Mouse (Mus musculus) E14TG2a.4 (cell line): ENCODE results near the gene Npl.
"Not testable (repeated sequence)": the region's sequence is repeated elsewhere in the genome, so short reads cannot be mapped to it uniquely, and the experiment has no call there.

Experiments used
- H3K27me3 ChIP-seq: 2 replicates; pipeline ENCODE4 v1.6.1; 2014; ENCODE audit warnings: low read length, control low read depth; ENCODE audit not compliant: insufficient read depth
- H3K36me3 ChIP-seq: 2 replicates; pipeline ENCODE4 v1.6.1; 2014; ENCODE audit warnings: low read length, control low read depth; ENCODE audit not compliant: insufficient read depth
- H3K4me1 ChIP-seq: replicated peaks from 2 replicates; pipeline ENCODE4 v1.6.1; 2014; ENCODE audit warnings: low read depth, low read length, control low read depth
- H3K4me3 ChIP-seq: replicated peaks from 2 replicates; pipeline ENCODE4 v1.5.1; 2014; ENCODE audit warnings: mild to moderate bottlenecking, low read length
- H3K9me3 ChIP-seq: 2 replicates; pipeline ENCODE4 v1.6.1; 2014; ENCODE audit warnings: low read length, control low read depth
- CTCF ChIP-seq: conservative IDR thresholded peaks from 2 replicates; pipeline ENCODE4 v1.5.1; 2014; ENCODE audit warnings: low read length
- NANOG ChIP-seq: IDR thresholded peaks from 2 replicates; pipeline ENCODE4 v1.6.1; 2014; ENCODE audit warnings: borderline replicate concordance, low read length, mixed read lengths
- POU5F1 ChIP-seq: IDR thresholded peaks from 2 replicates; pipeline ENCODE4 v1.6.1; 2014; ENCODE audit warnings: low read length, borderline replicate concordance

Gene Npl

GRCm38 (mm10) chr1:153535611-153536010, 14.2 kb downstream of the Npl start:
- H3K9me3 ChIP-seq: no peaks in the 10 kb centered on the region
- H3K36me3 ChIP-seq: no peaks in the 10 kb centered on the region
- TF ChIP-seq NANOG: no peak
- TF ChIP-seq POU5F1: no peak
- no peak for TF ChIP-seq CTCF
- no peaks in the 10 kb centered on the region for H3K27me3 ChIP-seq
- H3K4me3 ChIP-seq: 0 out of 2 replicates have a peak overlapping the region, but pooled peaks have one; percentile 1
- H3K4me1 ChIP-seq: peaks cover 63% of the 10 kb centered on the region

GRCm38 (mm10) chr1:153532896-153533295, 16.9 kb downstream of the Npl start:
- not testable (repeated sequence) for H3K9me3 ChIP-seq, H3K27me3 ChIP-seq, H3K4me3 ChIP-seq, H3K36me3 ChIP-seq
- H3K4me1 ChIP-seq: peaks cover 73% of the 10 kb centered on the region

- H3K4me3 ChIP-seq: peak overlapping the region; percentile 59
- no peaks in the 10 kb centered on the region for H3K27me3 ChIP-seq
- no peaks in the 10 kb centered on the region for H3K36me3 ChIP-seq
- TF ChIP-seq NANOG: no peak
- no peak for TF ChIP-seq CTCF
- no peak for TF ChIP-seq POU5F1
- H3K4me1 ChIP-seq: peaks cover 73% of the 10 kb centered on the region
- no peaks in the 10 kb centered on the region for H3K9me3 ChIP-seq
Observed at GRCm38 (mm10) chr1:153532234-153532841, 17.5 kb downstream of the Npl start.

- H3K4me3 ChIP-seq: peak overlapping the region; percentile 59
- no peaks in the 10 kb centered on the region for H3K36me3 ChIP-seq
- H3K4me1 ChIP-seq: peaks cover 70% of the 10 kb centered on the region
- H3K27me3 ChIP-seq: no peaks in the 10 kb centered on the region
- no peaks in the 10 kb centered on the region for H3K9me3 ChIP-seq
- TF ChIP-seq NANOG: no peak
- no peak for TF ChIP-seq CTCF
Observed at GRCm38 (mm10) chr1:153531677-153532233, 18.1 kb downstream of the Npl start.

- H3K9me3 ChIP-seq: no peaks in the 10 kb centered on the region
- H3K27me3 ChIP-seq: no peaks in the 10 kb centered on the region
- no peaks in the 10 kb centered on the region for H3K36me3 ChIP-seq
- TF ChIP-seq POU5F1: no peak
- no peak for TF ChIP-seq NANOG
- no peak for TF ChIP-seq CTCF
- H3K4me1 ChIP-seq: peaks cover 15% of the 10 kb centered on the region
- no peak overlapping the region for H3K4me3 ChIP-seq
Observed at GRCm38 (mm10) chr1:153522116-153522515, 27.7 kb downstream of the Npl start.

GRCm38 (mm10) chr1:153515368-153515767, 34.5 kb downstream of the Npl start:
- H3K9me3 ChIP-seq: no peaks in the 10 kb centered on the region
- H3K4me1 ChIP-seq: peaks cover 6% of the 10 kb centered on the region
- TF ChIP-seq POU5F1 (no peak), NANOG (no peak), CTCF (no peak)
- H3K4me3 ChIP-seq: no peak overlapping the region
- H3K36me3 ChIP-seq: no peaks in the 10 kb centered on the region
- no peaks in the 10 kb centered on the region for H3K27me3 ChIP-seq

GRCm38 (mm10) chr1:153510330-153511009, 39.4 kb downstream of the Npl start:
- H3K4me3 ChIP-seq: no peak overlapping the region
- H3K36me3 ChIP-seq: no peaks in the 10 kb centered on the region
- H3K9me3 ChIP-seq: no peaks in the 10 kb centered on the region
- TF ChIP-seq CTCF (peak; percentile 57), NANOG (no peak)
- peaks cover 25% of the 10 kb centered on the region for H3K4me1 ChIP-seq
- no peaks in the 10 kb centered on the region for H3K27me3 ChIP-seq

- not testable (repeated sequence) for H3K27me3 ChIP-seq, H3K36me3 ChIP-seq, H3K4me3 ChIP-seq, H3K9me3 ChIP-seq
- peaks cover 25% of the 10 kb centered on the region for H3K4me1 ChIP-seq
Observed at GRCm38 (mm10) chr1:153509569-153509968, 40.3 kb downstream of the Npl start.

- H3K9me3 ChIP-seq: no peaks in the 10 kb centered on the region
- H3K4me1 ChIP-seq: peaks cover 25% of the 10 kb centered on the region
- H3K27me3 ChIP-seq: no peaks in the 10 kb centered on the region
- H3K4me3 ChIP-seq: no peak overlapping the region
- TF ChIP-seq NANOG (no peak), POU5F1 (no peak), CTCF (no peak)
- no peaks in the 10 kb centered on the region for H3K36me3 ChIP-seq
Observed at GRCm38 (mm10) chr1:153509012-153509411, 40.8 kb downstream of the Npl start.
